Mouse (Mus musculus) E14TG2a.4 (cell line): ENCODE measurements around the gene Mlxipl.

Experiments
- CTCF ChIP-seq: conservative IDR thresholded peaks from 2 replicates; pipeline ENCODE4 v1.5.1; 2014; ENCODE audit warnings: low read length
- NANOG ChIP-seq: IDR thresholded peaks from 2 replicates; pipeline ENCODE4 v1.6.1; 2014; ENCODE audit warnings: borderline replicate concordance, low read length, mixed read lengths
- POU5F1 ChIP-seq: IDR thresholded peaks from 2 replicates; pipeline ENCODE4 v1.6.1; 2014; ENCODE audit warnings: low read length, borderline replicate concordance

DNA sequence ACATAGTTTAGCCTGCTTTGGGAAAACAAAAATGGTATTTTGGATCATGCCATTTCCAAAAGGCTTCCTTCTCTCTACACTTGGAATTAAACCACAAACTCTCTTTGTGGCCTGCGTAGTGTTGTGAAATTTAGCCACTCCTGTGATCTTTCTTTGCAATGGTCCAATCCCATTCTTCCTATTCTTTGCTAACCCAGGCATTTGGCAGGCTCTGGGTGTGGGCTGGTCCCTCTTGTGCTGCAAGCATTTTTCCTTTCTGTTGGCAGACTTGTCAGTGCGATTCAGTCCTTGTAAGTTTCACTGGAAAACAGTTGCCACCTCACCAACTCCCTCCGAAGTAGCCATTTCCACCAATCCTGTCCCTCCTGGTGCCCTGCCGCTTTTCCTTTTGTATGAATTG, 71.5 kb downstream of the Mlxipl start:
- TF ChIP-seq CTCF (no peak), NANOG (no peak), POU5F1 (no peak)
